Mouse (Mus musculus) testis, adult 2 months (tissue): ENCODE measurements around the gene Dync1li2. TPM values are rescaled to one million over a fixed set of nuclear protein-coding genes. Genes with fewer than 3 reads are reported as not detected.

Experiments used
- H3K27ac ChIP-seq: fragments of 200-500 bp; 2 replicates; pipeline ENCODE4 v1.5.1; 2012; ENCODE audit warnings: low read depth, low read length; ENCODE audit not compliant: control insufficient read depth, insufficient read depth
- H3K27me3 ChIP-seq: fragments of 200-500 bp; 2 replicates; pipeline ENCODE4 v1.6.1; 2012; ENCODE audit warnings: mild to moderate bottlenecking, low read length, moderate library complexity; ENCODE audit not compliant: control insufficient read depth, insufficient read depth
- H3K36me3 ChIP-seq: fragments of 200-500 bp; 2 replicates; pipeline ENCODE4 v1.6.1; 2012; ENCODE audit warnings: mild to moderate bottlenecking, low read length; ENCODE audit not compliant: control insufficient read depth, insufficient read depth
- H3K4me1 ChIP-seq: fragments of 200-500 bp; 2 replicates; pipeline ENCODE4 v1.6.1; 2012; ENCODE audit warnings: low read length; ENCODE audit not compliant: control insufficient read depth, insufficient read depth
- H3K4me3 ChIP-seq: fragments of 200-500 bp; 2 replicates; pipeline ENCODE4 v1.5.1; 2012; ENCODE audit warnings: low read depth, mild to moderate bottlenecking, low read length, moderate library complexity, mixed read lengths; ENCODE audit not compliant: control insufficient read depth
- CTCF ChIP-seq: fragments of 200-500 bp; IDR thresholded peaks from 2 replicates; pipeline ENCODE4 v1.5.1; 2012; ENCODE audit warnings: low read depth, mild to moderate bottlenecking, inconsistent platforms, low read length, moderate library complexity; ENCODE audit not compliant: control insufficient read depth, insufficient read depth, insufficient replicate concordance
- POLR2A ChIP-seq: fragments of 200-500 bp; IDR thresholded peaks from 2 replicates; pipeline ENCODE4 v1.6.1; 2012; ENCODE audit warnings: low read depth, mild to moderate bottlenecking, inconsistent platforms, low read length, moderate library complexity; ENCODE audit not compliant: control insufficient read depth
- polyA plus RNA-seq: library from polyadenylated mRNA; depleted of rRNA; stranded (reverse); fragments of >200 nt; gene quantifications from 2 replicates; pipeline ENCODE4 v1.2.3, GENCODE M21; 2012; rRNA removed

The Dync1li2 gene
- polyA plus RNA-seq = 61.1 and 64.6 TPM in 2 replicates

GRCm38 (mm10) chr8:104442299-104443124 lies at the start of gene Dync1li2:
Gene Dync1li2 (minus strand): TSS chr8:104443047.
- no peaks in the 10 kb centered on the region for H3K27me3 ChIP-seq
- TF ChIP-seq POLR2A (peak; percentile 76), CTCF (peak; percentile 81; the same call in 1 of the 2 replicates)
- peak within 1 kb of the TSS; percentile 95 for H3K27ac ChIP-seq
- no peaks in the 10 kb centered on the region; the same call in 1 of the 2 replicates for H3K36me3 ChIP-seq
- H3K4me1 ChIP-seq = peaks cover 4% of the 10 kb centered on the region
- H3K4me3 ChIP-seq = peak within 1 kb of the TSS; percentile 91

- TF ChIP-seq CTCF = no peak
- no peak for TF ChIP-seq POLR2A
- Histone ChIP-seq H3K36me3 (no peaks in the 10 kb centered on the region; the same call in 1 of the 2 replicates), H3K27ac (no peak overlapping the region), H3K4me3 (no peak overlapping the region), H3K4me1 (no peaks in the 10 kb centered on the region), H3K27me3 (no peaks in the 10 kb centered on the region)
These were observed 36.2 kb upstream of the Dync1li2 start for GRCm38 (mm10) chr8:104479091-104479490.

GRCm38 (mm10) chr8:104472465-104472864 lies 29.6 kb upstream of the Dync1li2 start:
- Histone ChIP-seq H3K4me3 (no peak overlapping the region), H3K4me1 (no peaks in the 10 kb centered on the region), H3K27me3 (no peaks in the 10 kb centered on the region), H3K27ac (no peak overlapping the region), H3K36me3 (no peaks in the 10 kb centered on the region)
- no peak for TF ChIP-seq CTCF
- TF ChIP-seq POLR2A = no peak

- no peak overlapping the region for H3K4me3 ChIP-seq
- H3K27me3 ChIP-seq = no peaks in the 10 kb centered on the region
- TF ChIP-seq CTCF (no peak), POLR2A (no peak)
- no peaks in the 10 kb centered on the region for H3K4me1 ChIP-seq
- H3K36me3 ChIP-seq = no peaks in the 10 kb centered on the region
- H3K27ac ChIP-seq = no peak overlapping the region
These were observed 24.6 kb upstream of the Dync1li2 start for GRCm38 (mm10) chr8:104467463-104467862.

- H3K27me3 ChIP-seq = no peaks in the 10 kb centered on the region
- TF ChIP-seq CTCF (no peak), POLR2A (no peak)
- H3K4me1 ChIP-seq = no peaks in the 10 kb centered on the region
- H3K27ac ChIP-seq = no peak overlapping the region
- no peaks in the 10 kb centered on the region; the same call in 1 of the 2 replicates for H3K36me3 ChIP-seq
- H3K4me3 ChIP-seq = no peak overlapping the region
These were observed 9.3 kb upstream of the Dync1li2 start for GRCm38 (mm10) chr8:104452177-104452576.

- no peaks in the 10 kb centered on the region for H3K4me1 ChIP-seq
- no peaks in the 10 kb centered on the region for H3K27me3 ChIP-seq
- TF ChIP-seq CTCF (no peak), POLR2A (no peak)
- no peak overlapping the region for H3K27ac ChIP-seq
- H3K4me3 ChIP-seq = no peak overlapping the region
- no peaks in the 10 kb centered on the region; the same call in 1 of the 2 replicates for H3K36me3 ChIP-seq
These were observed 5.9 kb upstream of the Dync1li2 start for GRCm38 (mm10) chr8:104448796-104449195.

GRCm38 (mm10) chr8:104446016-104446415 lies 3.2 kb upstream of the Dync1li2 start:
- Histone ChIP-seq H3K27ac (no peak overlapping the region), H3K4me1 (peaks cover 4% of the 10 kb centered on the region), H3K4me3 (no peak overlapping the region), H3K36me3 (no peaks in the 10 kb centered on the region), H3K27me3 (no peaks in the 10 kb centered on the region)
- TF ChIP-seq POLR2A (no peak), CTCF (no peak)
